Mouse (Mus musculus) hindbrain, embryonic 16.5 days (tissue): ENCODE results near the gene Col5a2. TPM values are rescaled to one million over a fixed set of nuclear protein-coding genes. Genes with fewer than 3 reads are reported as not detected.

Experiments
- ATAC-seq: fragments of 200-750 bp; cut with Nextera tagmentation; 2 replicates; pipeline ENCODE4 v1.8.0; 2017; ENCODE audit warnings: moderate TSS enrichment, moderate library complexity
- H3K27ac ChIP-seq: fragments of 300-500 bp; sonication (generic); 2 replicates; pipeline ENCODE4 v1.5.1; 2014; ENCODE audit warnings: low read depth, mild to moderate bottlenecking, control low read depth, low read length, moderate library complexity
- H3K27me3 ChIP-seq: fragments of 300-500 bp; sonication (generic); replicated peaks from 2 replicates; pipeline ENCODE4 v1.6.1; 2014; ENCODE audit warnings: low read length; ENCODE audit not compliant: control insufficient read depth, insufficient read depth
- H3K36me3 ChIP-seq: fragments of 300-500 bp; sonication (generic); 2 replicates; pipeline ENCODE4 v1.6.1; 2014; ENCODE audit warnings: mild to moderate bottlenecking, low read length, moderate library complexity, mixed read lengths; ENCODE audit not compliant: control insufficient read depth, insufficient read depth
- H3K4me1 ChIP-seq: fragments of 300-500 bp; sonication (generic); 2 replicates; pipeline ENCODE4 v1.6.1; 2014; ENCODE audit warnings: low read depth, low read length; ENCODE audit not compliant: control insufficient read depth, insufficient read depth
- H3K4me2 ChIP-seq: fragments of 300-500 bp; sonication (generic); 2 replicates; pipeline ENCODE4 v1.6.1; 2014; ENCODE audit warnings: mild to moderate bottlenecking, low read length, control low read depth, moderate library complexity
- H3K4me3 ChIP-seq: fragments of 300-500 bp; sonication (generic); 2 replicates; pipeline ENCODE4 v1.5.1; 2014; ENCODE audit warnings: mild to moderate bottlenecking, low read length, control low read depth, moderate library complexity
- H3K9ac ChIP-seq: fragments of 300-500 bp; sonication (generic); 2 replicates; pipeline ENCODE4 v1.6.1; 2014; ENCODE audit warnings: low read depth, mild to moderate bottlenecking, control low read depth, low read length, moderate library complexity
- H3K9me3 ChIP-seq: fragments of 300-500 bp; sonication (generic); 2 replicates; pipeline ENCODE4 v1.6.1; 2014; ENCODE audit warnings: mild to moderate bottlenecking, low read length, moderate library complexity; ENCODE audit not compliant: control insufficient read depth
- WGBS: fragments of 180-500 bp; shearing (Covaris S2); extraction: QIAGEN DNeasy Blood & Tissue Kit; methylation state at CpG from one replicate; pipeline ENCODE4 v1.1.7; 2014; 5-methylcytosine and 5-hydroxymethylcytosine counted together
- polyA plus RNA-seq: library from polyadenylated mRNA; unstranded; fragments of >200 nt; fragmentation: Nextera tagmentation; extraction: Ambion mirVana; gene quantifications from 2 replicates; pipeline ENCODE4 v1.2.1, GENCODE M21; 2015

The Col5a2 gene
- polyA plus RNA-seq, 1 experiment from 2014 or later: 9.3 TPM

GRCm38 (mm10) chr1:45500456-45500855 is 2.6 kb downstream of the Col5a2 start:
- no peak overlapping the region for H3K4me2 ChIP-seq
- no peaks in the 10 kb centered on the region for H3K9me3 ChIP-seq
- WGBS: 90% methylated on average over 6 of the region's 6 CpGs
- no peaks in the 10 kb centered on the region for H3K27me3 ChIP-seq
- H3K9ac ChIP-seq: no peak overlapping the region
- no peak overlapping the region for H3K27ac ChIP-seq
- no peak overlapping the region for H3K4me3 ChIP-seq
- no peak for ATAC-seq
- H3K4me1 ChIP-seq: no peaks in the 10 kb centered on the region
- no peaks in the 10 kb centered on the region for H3K36me3 ChIP-seq

GRCm38 (mm10) chr1:45495025-45495424 is 8.1 kb downstream of the Col5a2 start:
- H3K27me3 ChIP-seq: no peaks in the 10 kb centered on the region
- no peak for ATAC-seq
- H3K36me3 ChIP-seq: no peaks in the 10 kb centered on the region
- no peak overlapping the region for H3K4me3 ChIP-seq
- no peak overlapping the region for H3K4me2 ChIP-seq
- 92% methylated on average over 2 of the region's 2 CpGs for WGBS
- no peak overlapping the region for H3K9ac ChIP-seq
- no peaks in the 10 kb centered on the region for H3K4me1 ChIP-seq
- no peak overlapping the region for H3K27ac ChIP-seq
- H3K9me3 ChIP-seq: no peaks in the 10 kb centered on the region

- ATAC-seq: no peak
- H3K4me3 ChIP-seq: no peak overlapping the region
- H3K4me2 ChIP-seq: no peak overlapping the region
- H3K9me3 ChIP-seq: no peaks in the 10 kb centered on the region
- H3K9ac ChIP-seq: no peak overlapping the region
- H3K27me3 ChIP-seq: no peaks in the 10 kb centered on the region
- H3K36me3 ChIP-seq: no peaks in the 10 kb centered on the region
- WGBS: 91% methylated on average over 4 of the region's 4 CpGs
- H3K27ac ChIP-seq: no peak overlapping the region
- H3K4me1 ChIP-seq: no peaks in the 10 kb centered on the region
Observed at GRCm38 (mm10) chr1:45492130-45492723, 10.9 kb downstream of the Col5a2 start.

GRCm38 (mm10) chr1:45490451-45490850 is 12.6 kb downstream of the Col5a2 start:
- ATAC-seq: no peak
- whole genome bisulfite sequencing: 94% methylated on average over 1 of the region's 1 CpGs
- H3K36me3 ChIP-seq: no peaks in the 10 kb centered on the region
- H3K27ac ChIP-seq: no peak overlapping the region
- H3K27me3 ChIP-seq: no peaks in the 10 kb centered on the region
- no peak overlapping the region for H3K4me2 ChIP-seq
- no peak overlapping the region for H3K4me3 ChIP-seq
- no peak overlapping the region for H3K9ac ChIP-seq
- no peaks in the 10 kb centered on the region for H3K9me3 ChIP-seq
- no peaks in the 10 kb centered on the region for H3K4me1 ChIP-seq

- WGBS: 97% methylated on average over 1 of the region's 1 CpGs
- H3K4me2 ChIP-seq: no peak overlapping the region
Observed at GRCm38 (mm10) chr1:45488291-45488690, 14.8 kb downstream of the Col5a2 start.

GRCm38 (mm10) chr1:45483001-45483400 is 20.1 kb downstream of the Col5a2 start:
- Histone ChIP-seq H3K27me3 (no peaks in the 10 kb centered on the region), H3K9ac (no peak overlapping the region), H3K4me3 (no peak overlapping the region), H3K9me3 (no peaks in the 10 kb centered on the region), H3K4me1 (no peaks in the 10 kb centered on the region), H3K27ac (no peak overlapping the region), H3K4me2 (no peak overlapping the region), H3K36me3 (no peaks in the 10 kb centered on the region)
- ATAC-seq: no peak
- WGBS: 90% methylated on average over 4 of the region's 4 CpGs

More at GRCm38 (mm10) chr1:45488291-45488690, 14.8 kb downstream of the Col5a2 start:
- H3K9ac ChIP-seq: no peak overlapping the region
- no peak overlapping the region for H3K4me3 ChIP-seq
- no peaks in the 10 kb centered on the region for H3K4me1 ChIP-seq
- no peak for ATAC-seq
- no peak overlapping the region for H3K27ac ChIP-seq
- no peaks in the 10 kb centered on the region for H3K9me3 ChIP-seq
- H3K27me3 ChIP-seq: no peaks in the 10 kb centered on the region
- H3K36me3 ChIP-seq: no peaks in the 10 kb centered on the region

GRCm38 (mm10) chr1:45481876-45482275 is 21.2 kb downstream of the Col5a2 start:
- no peak overlapping the region for H3K9ac ChIP-seq
- H3K9me3 ChIP-seq: no peaks in the 10 kb centered on the region
- no peak overlapping the region for H3K4me2 ChIP-seq
- H3K36me3 ChIP-seq: no peaks in the 10 kb centered on the region
- H3K27ac ChIP-seq: no peak overlapping the region
- H3K27me3 ChIP-seq: no peaks in the 10 kb centered on the region
- H3K4me1 ChIP-seq: no peaks in the 10 kb centered on the region
- H3K4me3 ChIP-seq: no peak overlapping the region
- 93% methylated on average over 1 of the region's 1 CpGs for WGBS
- ATAC-seq: no peak

GRCm38 (mm10) chr1:45479087-45479486 is 24.0 kb downstream of the Col5a2 start:
- Histone ChIP-seq H3K9ac (no peak overlapping the region), H3K27ac (no peak overlapping the region), H3K36me3 (no peaks in the 10 kb centered on the region), H3K4me1 (no peaks in the 10 kb centered on the region), H3K4me3 (no peak overlapping the region), H3K27me3 (no peaks in the 10 kb centered on the region), H3K9me3 (no peaks in the 10 kb centered on the region), H3K4me2 (no peak overlapping the region)
- no peak for ATAC-seq

GRCm38 (mm10) chr1:45472751-45473150 is 30.3 kb downstream of the Col5a2 start:
- Histone ChIP-seq H3K36me3 (no peaks in the 10 kb centered on the region), H3K4me3 (no peak overlapping the region), H3K9me3 (no peaks in the 10 kb centered on the region), H3K4me1 (no peaks in the 10 kb centered on the region), H3K27ac (no peak overlapping the region), H3K4me2 (no peak overlapping the region), H3K27me3 (no peaks in the 10 kb centered on the region), H3K9ac (no peak overlapping the region)
- ATAC-seq: no peak
- 42% methylated on average over 4 of the region's 4 CpGs for WGBS

- no peaks in the 10 kb centered on the region for H3K36me3 ChIP-seq
- no peak overlapping the region for H3K27ac ChIP-seq
- H3K9me3 ChIP-seq: no peaks in the 10 kb centered on the region; the same call in 1 of the 2 replicates
- H3K4me1 ChIP-seq: no peaks in the 10 kb centered on the region
- no peak for ATAC-seq
- no peaks in the 10 kb centered on the region for H3K27me3 ChIP-seq
- H3K4me3 ChIP-seq: no peak overlapping the region
- H3K4me2 ChIP-seq: no peak overlapping the region
- no peak overlapping the region for H3K9ac ChIP-seq
- WGBS: 91% methylated on average over 2 of the region's 2 CpGs
Observed at GRCm38 (mm10) chr1:45460767-45461166, 42.3 kb downstream of the Col5a2 start.
